Mouse (Mus musculus): ENCODE results near the gene Prss29. TPM values are rescaled to one million over a fixed set of nuclear protein-coding genes. Genes with fewer than 3 reads are reported as not detected.

Prss29 gene
- polyA plus RNA-seq, 1 experiment from 2014 or later = not detected

- Histone ChIP-seq H3K27me3 (replicated peaks; ENCODE audit: control insufficient read depth, insufficient read depth, low read length) (no peaks in the 10 kb centered on the region), H3K9me3 (ENCODE audit: control insufficient read depth) (no peaks in the 10 kb centered on the region), H3K36me3 (ENCODE audit: control insufficient read depth, insufficient read depth) (no peaks in the 10 kb centered on the region), H3K4me1 (replicated peaks; ENCODE audit: control insufficient read depth, insufficient read depth, low read length) (0 out of 2 replicates have a peak, but pooled peaks cover 4% of the 10 kb centered on the region), H3K4me3 (ENCODE audit: low read depth, low read length) (peak within 1 kb of the TSS; percentile 96), H3K4me2 (replicated peaks; ENCODE audit: low read depth) (peak within 1 kb of the TSS; percentile 83), H3K9ac (ENCODE audit: low read depth, low read length) (peak within 1 kb of the TSS; percentile 98), H3K27ac (ENCODE audit: low read depth, low read length) (peak within 1 kb of the TSS; percentile 98)
- ATAC-seq = no peak
- WGBS = 78% methylated on average over 9 of the region's 9 CpGs
- no peak for TF ChIP-seq CTCF (IDR thresholded peaks at IDR 0.05; ENCODE audit: low read depth)
These were observed 43.7 kb upstream of the Prss29 start, which contains the start of gene Ube2i for GRCm38 (mm10) chr17:25274571-25275346. Gene Ube2i, minus strand, starts transcription at chr17:25274622.

GRCm38 (mm10) chr17:25275833-25276232, 42.6 kb upstream of the Prss29 start:
- Histone ChIP-seq H3K36me3 (ENCODE audit: control insufficient read depth, insufficient read depth) (no peaks in the 10 kb centered on the region), H3K27me3 (replicated peaks; ENCODE audit: control insufficient read depth, insufficient read depth, low read length) (no peaks in the 10 kb centered on the region), H3K9ac (ENCODE audit: low read depth, low read length) (no peak overlapping the region), H3K4me3 (ENCODE audit: low read depth, low read length) (no peak overlapping the region), H3K27ac (ENCODE audit: low read depth, low read length) (no peak overlapping the region), H3K4me2 (replicated peaks; ENCODE audit: low read depth) (no peak overlapping the region), H3K4me1 (replicated peaks; ENCODE audit: control insufficient read depth, insufficient read depth, low read length) (0 out of 2 replicates have a peak, but pooled peaks cover 4% of the 10 kb centered on the region), H3K9me3 (ENCODE audit: control insufficient read depth) (no peaks in the 10 kb centered on the region)
- TF ChIP-seq CTCF (IDR thresholded peaks at IDR 0.05; ENCODE audit: low read depth) = no peak
- WGBS = 93% methylated on average over 3 of the region's 3 CpGs
- no peak for ATAC-seq

- Histone ChIP-seq H3K4me3 (ENCODE audit: low read depth, low read length) (no peak overlapping the region), H3K27ac (ENCODE audit: low read depth, low read length) (no peak overlapping the region), H3K27me3 (replicated peaks; ENCODE audit: control insufficient read depth, insufficient read depth, low read length) (no peaks in the 10 kb centered on the region), H3K4me2 (replicated peaks; ENCODE audit: low read depth) (peak overlapping the region; percentile 35; the same call in 1 of the 2 replicates), H3K36me3 (ENCODE audit: control insufficient read depth, insufficient read depth) (no peaks in the 10 kb centered on the region), H3K9ac (ENCODE audit: low read depth, low read length) (no peak overlapping the region), H3K4me1 (replicated peaks; ENCODE audit: control insufficient read depth, insufficient read depth, low read length) (no peaks in the 10 kb centered on the region), H3K9me3 (ENCODE audit: control insufficient read depth) (no peaks in the 10 kb centered on the region)
- TF ChIP-seq CTCF (IDR thresholded peaks at IDR 0.05; ENCODE audit: low read depth) = no peak
- WGBS = 23% methylated on average over 11 of the region's 11 CpGs
- ATAC-seq = peak; percentile 91
These were observed 36.3 kb upstream of the Prss29 start for GRCm38 (mm10) chr17:25282133-25282532.

GRCm38 (mm10) chr17:25285033-25285432, 33.4 kb upstream of the Prss29 start:
- 17% methylated on average over 3 of the region's 3 CpGs for WGBS
- Histone ChIP-seq H3K4me1 (replicated peaks; ENCODE audit: control insufficient read depth, insufficient read depth, low read length) (no peaks in the 10 kb centered on the region), H3K36me3 (ENCODE audit: control insufficient read depth, insufficient read depth) (no peaks in the 10 kb centered on the region), H3K4me2 (replicated peaks; ENCODE audit: low read depth) (no peak overlapping the region), H3K4me3 (ENCODE audit: low read depth, low read length) (no peak overlapping the region), H3K9ac (ENCODE audit: low read depth, low read length) (no peak overlapping the region), H3K27me3 (replicated peaks; ENCODE audit: control insufficient read depth, insufficient read depth, low read length) (no peaks in the 10 kb centered on the region), H3K9me3 (ENCODE audit: control insufficient read depth) (no peaks in the 10 kb centered on the region), H3K27ac (ENCODE audit: low read depth, low read length) (no peak overlapping the region)
- 0 out of 2 replicates have a peak, but pooled peaks have one; percentile 26 for ATAC-seq
- peak; percentile 98 for TF ChIP-seq CTCF (IDR thresholded peaks at IDR 0.05; ENCODE audit: low read depth)

GRCm38 (mm10) chr17:25288842-25289241, 29.6 kb upstream of the Prss29 start:
- 20% methylated on average over 4 of the region's 4 CpGs for WGBS
- no peak for ATAC-seq
- peak; percentile 78 for TF ChIP-seq CTCF (IDR thresholded peaks at IDR 0.05; ENCODE audit: low read depth)

DNA sequence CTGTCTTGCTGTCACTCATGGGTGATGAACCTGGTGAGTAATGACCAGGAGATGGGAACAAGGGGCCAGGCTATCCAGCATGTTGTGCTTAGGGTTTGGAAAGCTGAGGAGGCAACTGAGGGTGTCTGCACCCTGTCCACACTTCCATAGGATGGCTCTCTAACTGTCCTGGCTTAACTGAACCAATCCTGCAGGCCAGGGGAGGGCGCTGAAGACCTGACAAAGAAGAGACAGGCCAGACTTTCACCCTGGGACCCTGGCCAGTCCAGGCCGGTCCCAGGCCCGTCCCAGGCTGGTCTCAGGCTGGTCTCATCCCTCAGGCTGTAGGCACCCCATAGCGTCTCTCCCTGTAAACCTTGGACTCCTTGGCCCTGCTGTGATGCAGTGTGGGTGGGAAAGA, 28.0 kb upstream of the Prss29 start:
- ATAC-seq = no peak
- Histone ChIP-seq H3K9ac (ENCODE audit: low read depth, low read length) (no peak overlapping the region), H3K4me2 (replicated peaks; ENCODE audit: low read depth) (no peak overlapping the region), H3K4me1 (replicated peaks; ENCODE audit: control insufficient read depth, insufficient read depth, low read length) (no peaks in the 10 kb centered on the region), H3K27me3 (replicated peaks; ENCODE audit: control insufficient read depth, insufficient read depth, low read length) (no peaks in the 10 kb centered on the region), H3K36me3 (ENCODE audit: control insufficient read depth, insufficient read depth) (no peaks in the 10 kb centered on the region), H3K4me3 (ENCODE audit: low read depth, low read length) (no peak overlapping the region), H3K27ac (ENCODE audit: low read depth, low read length) (no peak overlapping the region), H3K9me3 (ENCODE audit: control insufficient read depth) (no peaks in the 10 kb centered on the region)
- WGBS = 24% methylated on average over 4 of the region's 4 CpGs
- TF ChIP-seq CTCF (IDR thresholded peaks at IDR 0.05; ENCODE audit: low read depth) = peak; percentile 36

More at GRCm38 (mm10) chr17:25288842-25289241, 29.6 kb upstream of the Prss29 start:
- Histone ChIP-seq H3K9me3 (ENCODE audit: control insufficient read depth) (no peaks in the 10 kb centered on the region), H3K4me1 (replicated peaks; ENCODE audit: control insufficient read depth, insufficient read depth, low read length) (no peaks in the 10 kb centered on the region), H3K4me2 (replicated peaks; ENCODE audit: low read depth) (no peak overlapping the region), H3K27me3 (replicated peaks; ENCODE audit: control insufficient read depth, insufficient read depth, low read length) (no peaks in the 10 kb centered on the region), H3K9ac (ENCODE audit: low read depth, low read length) (no peak overlapping the region), H3K27ac (ENCODE audit: low read depth, low read length) (no peak overlapping the region), H3K4me3 (ENCODE audit: low read depth, low read length) (no peak overlapping the region), H3K36me3 (ENCODE audit: control insufficient read depth, insufficient read depth) (no peaks in the 10 kb centered on the region)

All from intestine, postnatal 0 days (tissue).